Mouse (Mus musculus) ES-Bruce4 (cell line): ENCODE results near the gene Wfdc2.

ENCODE experiments used
- CTCF ChIP-seq: IDR thresholded peaks from one replicate; pipeline ENCODE4 v1.8.1; 2011; ENCODE audit warnings: low read depth, low read length
- EP300 ChIP-seq: IDR thresholded peaks from 2 replicates; pipeline ENCODE4 v1.6.1; 2011; ENCODE audit warnings: low read depth, low read length; ENCODE audit not compliant: insufficient read depth

DNA sequence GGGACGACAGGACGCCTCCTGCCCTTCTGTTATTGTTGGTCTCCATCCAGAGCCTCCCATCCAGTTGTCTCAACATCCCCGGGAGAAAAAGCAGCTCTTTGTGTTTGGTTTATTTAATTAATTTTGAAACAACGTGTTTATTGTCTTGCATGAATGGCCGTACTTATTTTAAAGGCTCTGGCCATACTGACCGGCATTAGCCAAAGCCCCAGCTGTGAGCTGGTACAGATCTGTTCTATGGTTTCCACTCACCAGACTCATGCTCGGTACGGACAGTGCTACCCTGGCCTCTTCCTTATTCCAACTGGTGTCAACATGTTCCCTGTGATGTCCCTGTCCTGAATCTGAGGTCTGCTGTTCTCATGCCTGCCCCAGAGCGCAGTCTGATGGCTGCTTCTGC is 46.3 kb upstream of the Wfdc2 start:
- TF ChIP-seq CTCF (no peak), EP300 (no peak)
